Comparison of ENCODE assay signal across 8 mouse cellular contexts in the genomic region with DNA sequence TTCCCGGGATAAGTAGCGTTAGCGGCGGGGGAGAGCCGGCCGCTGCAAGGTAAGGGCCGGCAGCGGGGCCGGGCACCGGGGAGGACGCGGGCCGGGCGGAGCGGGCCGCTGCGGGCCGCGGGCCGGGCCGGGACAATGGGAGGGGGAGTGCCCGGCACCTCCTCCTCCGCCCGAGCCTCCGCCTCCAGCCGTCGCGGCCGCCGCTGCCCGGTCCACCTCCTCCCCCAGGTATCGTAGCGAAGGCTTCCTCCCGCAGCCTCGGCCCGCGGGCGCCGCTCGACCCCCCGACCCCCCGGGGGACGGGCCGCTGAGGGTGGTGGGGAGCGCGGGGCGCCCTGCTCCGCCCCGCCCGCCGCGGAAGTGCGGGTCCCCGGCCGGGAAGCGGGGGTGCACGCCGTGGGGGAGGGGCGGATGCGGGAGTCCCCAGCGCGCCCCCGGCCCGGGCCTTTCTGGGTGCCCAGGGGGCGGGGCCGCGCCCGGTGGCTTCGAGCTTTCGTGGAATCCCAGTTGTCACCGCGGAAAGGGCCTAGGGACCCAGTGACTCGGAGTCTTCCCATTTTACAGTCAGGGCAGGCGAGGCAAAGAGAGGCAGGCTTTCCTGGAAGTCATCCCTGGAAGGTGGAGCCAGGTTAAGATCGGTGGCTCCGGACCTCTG. TPM values are rescaled to one million over a fixed set of nuclear protein-coding genes. Genes with fewer than 3 reads are reported as not detected.
DNase-seq lines count a peak whose midpoint lies in the region; ATAC-seq and TF ChIP-seq lines count a peak whose summit lies in the region.

No protein-coding gene starts in this region.

- peak overlapping the region; percentile 93 for H3K9ac ChIP-seq in kidney, embryonic 14.5 days (ENCODE audit: low read depth, low read length)
- H3K9ac ChIP-seq in lung, embryonic 16.5 days (ENCODE audit: low read length): peak overlapping the region; percentile 98

- H3K79me2 ChIP-seq in C2C12 (ENCODE audit: control insufficient read depth, insufficient read depth): peaks cover 49% of the 10 kb centered on the region

- peak overlapping the region; percentile 97 for H3K27ac ChIP-seq in kidney, embryonic 14.5 days (ENCODE audit: low read depth, low read length)
- H3K27ac ChIP-seq in lung, embryonic 16.5 days (ENCODE audit: low read length): peak overlapping the region; percentile 100

- WGBS in kidney, embryonic 14.5 days: under 1% methylated on average over 40 of the region's 76 CpGs
- under 1% methylated on average over 41 of the region's 76 CpGs for WGBS in lung, embryonic 16.5 days

- H3K27me3 ChIP-seq in C2C12 (ENCODE audit: control insufficient read depth, insufficient read depth, insufficient read length): no peaks in the 10 kb centered on the region
- H3K27me3 ChIP-seq in kidney, embryonic 14.5 days (ENCODE audit: control insufficient read depth, insufficient read depth, low read length): no peaks in the 10 kb centered on the region
- no peaks in the 10 kb centered on the region for H3K27me3 ChIP-seq in lung, embryonic 16.5 days (ENCODE audit: control insufficient read depth, insufficient read depth, low read depth, low read length)

- H3K4me1 ChIP-seq in kidney, embryonic 14.5 days (ENCODE audit: control insufficient read depth, insufficient read depth, low read length): peaks cover 24% of the 10 kb centered on the region
- H3K4me1 ChIP-seq in lung, embryonic 16.5 days (replicated peaks; ENCODE audit: control insufficient read depth, insufficient read depth, low read length): peaks cover 39% of the 10 kb centered on the region

- ATAC-seq in kidney, embryonic 14.5 days (ENCODE audit: low FRiP score, low TSS enrichment): peak; percentile 38
- ATAC-seq in lung, embryonic 16.5 days (ENCODE audit: low read depth): peak; percentile 72

- H3K9me3 ChIP-seq in kidney, embryonic 14.5 days (ENCODE audit: control insufficient read depth, low read length): no peaks in the 10 kb centered on the region
- H3K9me3 ChIP-seq in lung, embryonic 16.5 days (ENCODE audit: control insufficient read depth, low read length): no peaks in the 10 kb centered on the region

- H3K4me2 ChIP-seq in kidney, embryonic 14.5 days (replicated peaks; ENCODE audit: low read depth, low read length): peak overlapping the region; percentile 55
- H3K4me2 ChIP-seq in lung, embryonic 16.5 days (ENCODE audit: low read depth, low read length): peak overlapping the region; percentile 78

- H3K4me3 ChIP-seq in C2C12 (ENCODE audit: insufficient read depth, poor library complexity, severe bottlenecking): peak overlapping the region; percentile 50
- H3K4me3 ChIP-seq in kidney, embryonic 14.5 days (ENCODE audit: low read length): peak overlapping the region; percentile 91
- H3K4me3 ChIP-seq in lung, embryonic 16.5 days (ENCODE audit: low read length): peak overlapping the region; percentile 88

- TF ChIP-seq CTCF in C2C12 (IDR thresholded peaks at IDR 0.05; ENCODE audit: control insufficient read depth, insufficient read depth, insufficient read length): no peak

- H3ac ChIP-seq in C2C12 (ENCODE audit: control insufficient read depth, insufficient read length, low read depth): peak overlapping the region; percentile 77

- peaks cover 38% of the 10 kb centered on the region for H3K79me3 ChIP-seq in C2C12 (ENCODE audit: low read depth)

- H3K36me3 ChIP-seq in C2C12 (ENCODE audit: control insufficient read depth, insufficient read depth): no peaks in the 10 kb centered on the region
- no peaks in the 10 kb centered on the region for H3K36me3 ChIP-seq in kidney, embryonic 14.5 days (ENCODE audit: control insufficient read depth, insufficient read depth, low read length)
- H3K36me3 ChIP-seq in lung, embryonic 16.5 days (ENCODE audit: control insufficient read depth, insufficient read depth, low read length): no peaks in the 10 kb centered on the region

- DNase-seq in T-cell, adult 2 months (ENCODE audit: low spot score): peak; percentile 54
- peak; percentile 65 for DNase-seq in embryo, embryonic 11 days
- peak; percentile 79 to 80 for DNase-seq in heart, adult 9 months (ENCODE audit: low spot score in 2 of 2)
- DNase-seq in retina, postnatal 7 days (ENCODE audit: low read depth, low spot score): peak; percentile 16
- DNase-seq in c-Kit-positive CD71-positive TER-119-positive erythroid progenitor cells, embryonic 14.5 days (ENCODE audit: low spot score): no peak

TF ChIP-seq in C2C12, 6 proteins besides CTCF, POLR2A, EP300 and RAD21:
- TF ChIP-seq MAX (IDR thresholded peaks at IDR 0.05) (no peak), FOSL1 (IDR thresholded peaks at IDR 0.05; ENCODE audit: insufficient read depth, low read length, poor library complexity, severe bottlenecking) (no peak), USF1 (IDR thresholded peaks at IDR 0.05; ENCODE audit: low read depth) (no peak), MYOG (IDR thresholded peaks at IDR 0.05; ENCODE audit: control insufficient read depth, extremely low read depth, insufficient read length) (no peak), MYOD1 (IDR thresholded peaks at IDR 0.05; ENCODE audit: control insufficient read depth, insufficient read length, low read depth) (no peak), CEBPB (IDR thresholded peaks at IDR 0.05; ENCODE audit: low read depth) (no peak)

RNA-seq across cellular contexts. Expression of a gene that starts 0.4 kb away (rescaled TPM):
- polyA plus RNA-seq in C2C12 (2012; fragmentation: generic; extraction: Trizol): 9.6 TPM
- polyA plus RNA-seq in kidney, embryonic 14.5 days (2014; fragmentation: Nextera tagmentation; extraction: Ambion mirVana): 36.9 and 49.2 TPM in 2 replicates
- 73.5 and 76.8 TPM in 2 replicates for polyA plus RNA-seq in lung, embryonic 16.5 days (2015; fragmentation: Nextera tagmentation; extraction: Ambion mirVana)
